Mouse (Mus musculus) forebrain, embryonic 10.5 days (tissue): ENCODE data around the gene Gpc1. TPM values are rescaled to one million over a fixed set of nuclear protein-coding genes. Genes with fewer than 3 reads are reported as not detected.

ENCODE experiments used
- DNase-seq: peaks from one replicate; pipeline ENCODE4 v3.0.0-alpha.2; 2017; ENCODE audit warnings: low spot score; ENCODE audit errors: extremely low spot score
- H3K27ac ChIP-seq: fragments of 300-500 bp; sonication (generic); 2 replicates; pipeline ENCODE4 v1.5.1; 2016; ENCODE audit warnings: mild to moderate bottlenecking
- H3K27me3 ChIP-seq: fragments of 300-500 bp; sonication (generic); 2 replicates; pipeline ENCODE4 v1.6.1; 2016; ENCODE audit warnings: mild to moderate bottlenecking; ENCODE audit not compliant: poor library complexity, severe bottlenecking
- H3K36me3 ChIP-seq: fragments of 300-500 bp; sonication (generic); replicated peaks from 2 replicates; pipeline ENCODE4 v1.6.1; 2016; ENCODE audit warnings: mild to moderate bottlenecking, moderate library complexity
- H3K4me1 ChIP-seq: fragments of 300-500 bp; sonication (generic); 2 replicates; pipeline ENCODE4 v1.6.1; 2016
- H3K4me3 ChIP-seq: fragments of 300-500 bp; sonication (generic); 2 replicates; pipeline ENCODE4 v1.5.1; 2016; ENCODE audit warnings: mild to moderate bottlenecking, moderate library complexity
- H3K9me3 ChIP-seq: fragments of 300-500 bp; sonication (generic); 2 replicates; pipeline ENCODE4 v1.6.1; 2016; ENCODE audit warnings: mild to moderate bottlenecking, moderate library complexity
- WGBS: fragments of 180-500 bp; shearing (Covaris S2); methylation state at CpG from one replicate; pipeline ENCODE4 v1.1.7; 2016; 5-methylcytosine and 5-hydroxymethylcytosine counted together
- polyA plus RNA-seq: library from polyadenylated mRNA; unstranded; fragments of >200 nt; fragmentation: Nextera tagmentation; extraction: Ambion mirVana; gene quantifications from 2 replicates; pipeline ENCODE4 v1.2.1, GENCODE M21; 2016

Gene Gpc1
- polyA plus RNA-seq, 1 experiment from 2014 or later = 99.2 TPM

GRCm38 (mm10) chr1:92805836-92806235 lies 25.6 kb upstream of the Gpc1 start:
- Histone ChIP-seq H3K27ac (no peak overlapping the region), H3K4me3 (no peak overlapping the region), H3K4me1 (no peaks in the 10 kb centered on the region), H3K9me3 (peaks cover 9% of the 10 kb centered on the region; the same call in 1 of the 2 replicates), H3K36me3 (no peaks in the 10 kb centered on the region), H3K27me3 (no peaks in the 10 kb centered on the region)
- no peak for DNase-seq
- 80% methylated on average over 2 of the region's 2 CpGs for WGBS

- Histone ChIP-seq H3K4me3 (no peak overlapping the region), H3K27ac (no peak overlapping the region), H3K4me1 (no peaks in the 10 kb centered on the region), H3K27me3 (no peaks in the 10 kb centered on the region), H3K36me3 (no peaks in the 10 kb centered on the region), H3K9me3 (peaks cover 9% of the 10 kb centered on the region; the same call in 1 of the 2 replicates)
- no peak for DNase-seq
- WGBS = 86% methylated on average over 3 of the region's 3 CpGs
Measured at GRCm38 (mm10) chr1:92806720-92807119, 24.7 kb upstream of the Gpc1 start.

- DNase-seq = no peak
- 86% methylated on average over 4 of the region's 4 CpGs for WGBS
- Histone ChIP-seq H3K4me1 (no peaks in the 10 kb centered on the region), H3K27me3 (no peaks in the 10 kb centered on the region), H3K27ac (no peak overlapping the region), H3K36me3 (no peaks in the 10 kb centered on the region), H3K9me3 (peaks cover 9% of the 10 kb centered on the region; the same call in 1 of the 2 replicates), H3K4me3 (no peak overlapping the region)
Measured at GRCm38 (mm10) chr1:92809621-92810020, 21.8 kb upstream of the Gpc1 start.

GRCm38 (mm10) chr1:92814319-92814718 lies 17.1 kb upstream of the Gpc1 start:
- H3K9me3 ChIP-seq = peaks cover 5% of the 10 kb centered on the region; the same call in 1 of the 2 replicates
- H3K27me3 ChIP-seq = no peaks in the 10 kb centered on the region
- H3K27ac ChIP-seq = no peak overlapping the region
- WGBS = 77% methylated on average over 5 of the region's 5 CpGs
- DNase-seq = no peak
- 0 out of 2 replicates have a peak, but pooled peaks cover 6% of the 10 kb centered on the region for H3K4me1 ChIP-seq
- no peak overlapping the region for H3K4me3 ChIP-seq
- H3K36me3 ChIP-seq = no peaks in the 10 kb centered on the region

GRCm38 (mm10) chr1:92815100-92815499 lies 16.3 kb upstream of the Gpc1 start:
- Histone ChIP-seq H3K27me3 (no peaks in the 10 kb centered on the region), H3K4me3 (no peak overlapping the region), H3K36me3 (no peaks in the 10 kb centered on the region), H3K4me1 (0 out of 2 replicates have a peak, but pooled peaks cover 6% of the 10 kb centered on the region), H3K27ac (no peak overlapping the region), H3K9me3 (no peaks in the 10 kb centered on the region)
- WGBS = 78% methylated on average over 9 of the region's 9 CpGs
- DNase-seq = no peak

GRCm38 (mm10) chr1:92815756-92816294 lies 15.6 kb upstream of the Gpc1 start:
- Histone ChIP-seq H3K27ac (no peak overlapping the region; the same call in 1 of the 2 replicates), H3K27me3 (no peaks in the 10 kb centered on the region), H3K4me3 (no peak overlapping the region), H3K9me3 (no peaks in the 10 kb centered on the region), H3K4me1 (0 out of 2 replicates have a peak, but pooled peaks cover 6% of the 10 kb centered on the region), H3K36me3 (no peaks in the 10 kb centered on the region)
- WGBS = 80% methylated on average over 5 of the region's 5 CpGs
- no peak for DNase-seq

GRCm38 (mm10) chr1:92830626-92831187 lies 738 bp upstream of the Gpc1 start:
- no peak for DNase-seq
- H3K9me3 ChIP-seq = no peaks in the 10 kb centered on the region
- WGBS = 6% methylated on average over 13 of the region's 13 CpGs
- H3K4me1 ChIP-seq = peaks cover 49% of the 10 kb centered on the region
- H3K27me3 ChIP-seq = peaks cover 33% of the 10 kb centered on the region
- peaks cover 22% of the 10 kb centered on the region for H3K36me3 ChIP-seq
- peak overlapping the region; percentile 95 for H3K4me3 ChIP-seq
- H3K27ac ChIP-seq = peak overlapping the region; percentile 99

- no peaks in the 10 kb centered on the region for H3K9me3 ChIP-seq
- H3K27me3 ChIP-seq = peaks cover 30% of the 10 kb centered on the region
- H3K4me1 ChIP-seq = peaks cover 50% of the 10 kb centered on the region
- under 1% methylated on average over 62 of the region's 62 CpGs for WGBS
- peak overlapping the region; percentile 95 for H3K4me3 ChIP-seq
- peak; percentile 69 for DNase-seq
- peak overlapping the region; percentile 99 for H3K27ac ChIP-seq
- H3K36me3 ChIP-seq = peaks cover 38% of the 10 kb centered on the region
Measured at GRCm38 (mm10) chr1:92832011-92833010, 866 bp downstream of the Gpc1 start.

- Histone ChIP-seq H3K4me1 (peaks cover 58% of the 10 kb centered on the region), H3K9me3 (no peaks in the 10 kb centered on the region), H3K4me3 (peak overlapping the region; percentile 95), H3K27ac (peak overlapping the region; percentile 99; the same call in 1 of the 2 replicates), H3K27me3 (peaks cover 24% of the 10 kb centered on the region), H3K36me3 (peaks cover 57% of the 10 kb centered on the region)
- 65% methylated on average over 7 of the region's 7 CpGs for whole genome bisulfite sequencing
- DNase-seq = peak; percentile 82
Measured at GRCm38 (mm10) chr1:92833987-92834706, 2.7 kb downstream of the Gpc1 start.

- H3K4me1 ChIP-seq = peaks cover 38% of the 10 kb centered on the region
- no peak overlapping the region for H3K27ac ChIP-seq
- DNase-seq = no peak
- no peak overlapping the region for H3K4me3 ChIP-seq
- peaks cover 90% of the 10 kb centered on the region for H3K36me3 ChIP-seq
- H3K9me3 ChIP-seq = no peaks in the 10 kb centered on the region
- H3K27me3 ChIP-seq = peaks cover 5% of the 10 kb centered on the region; the same call in 1 of the 2 replicates
- 88% methylated on average over 14 of the region's 14 CpGs for WGBS
Measured at GRCm38 (mm10) chr1:92837931-92838833, 6.7 kb downstream of the Gpc1 start.

GRCm38 (mm10) chr1:92839211-92839610 lies 7.8 kb downstream of the Gpc1 start:
- Histone ChIP-seq H3K36me3 (peaks cover 94% of the 10 kb centered on the region), H3K9me3 (no peaks in the 10 kb centered on the region), H3K4me3 (no peak overlapping the region), H3K27me3 (no peaks in the 10 kb centered on the region), H3K27ac (no peak overlapping the region), H3K4me1 (peaks cover 33% of the 10 kb centered on the region)
- no peak for DNase-seq
- WGBS = 83% methylated on average over 7 of the region's 7 CpGs
